Mouse (Mus musculus) v-Abl transformed pro-B cells (cell line): ENCODE results near the gene Gm21974.

Experiments
- in situ Hi-C, 2 experiments: fragments of 400-800 bp; cut with MboI; formaldehyde crosslinking; loops; one replicate each; pipeline ENCODE4 v1.15.1; 2025; ENCODE audit not compliant: unreplicated experiment in 2 of 2

Gm21974 gene

GRCm38 (mm10) chr7:127837473-127837872, 57.8 kb downstream of the Gm21974 start:
- in situ Hi-C loops = no loop called here
